Mouse (Mus musculus): ENCODE measurements around the gene Snapc5.

Gene Snapc5

GRCm38 (mm10) chr9:64202331-64202730 is 23.3 kb downstream of the Snapc5 start:
- no peak for DNase-seq

GRCm38 (mm10) chr9:64202866-64203265 is 23.8 kb downstream of the Snapc5 start:
- DNase-seq, result no peak

- DNase-seq, result no peak
Measured at GRCm38 (mm10) chr9:64207509-64208084, 28.5 kb downstream of the Snapc5 start.

GRCm38 (mm10) chr9:64214452-64214851 is 35.4 kb downstream of the Snapc5 start:
- no peak for DNase-seq

- DNase-seq, result no peak
Measured at GRCm38 (mm10) chr9:64216090-64216489, 37.0 kb downstream of the Snapc5 start.

GRCm38 (mm10) chr9:64216641-64217040 is 37.6 kb downstream of the Snapc5 start:
- DNase-seq, result no peak

GRCm38 (mm10) chr9:64217887-64218286 is 38.8 kb downstream of the Snapc5 start:
- DNase-seq, result no peak

- DNase-seq, result no peak
Measured at GRCm38 (mm10) chr9:64219305-64219704, 40.2 kb downstream of the Snapc5 start.

GRCm38 (mm10) chr9:64219772-64220420 is 40.8 kb downstream of the Snapc5 start:
- DNase-seq, result no peak

- no peak for DNase-seq
Measured at GRCm38 (mm10) chr9:64220603-64221002, 41.5 kb downstream of the Snapc5 start.

GRCm38 (mm10) chr9:64221480-64221879 is 42.4 kb downstream of the Snapc5 start:
- DNase-seq, result no peak

GRCm38 (mm10) chr9:64222098-64222497 is 43.0 kb downstream of the Snapc5 start:
- DNase-seq, result no peak

- DNase-seq, result no peak
Measured at GRCm38 (mm10) chr9:64225805-64226204, 46.7 kb downstream of the Snapc5 start.

GRCm38 (mm10) chr9:64227736-64228135 is 48.7 kb downstream of the Snapc5 start:
- DNase-seq, result no peak

GRCm38 (mm10) chr9:64228972-64229371 is 49.9 kb downstream of the Snapc5 start:
- DNase-seq, result no peak

- no peak for DNase-seq
Measured at GRCm38 (mm10) chr9:64231171-64231570, 52.1 kb downstream of the Snapc5 start.

- no peak for DNase-seq
Measured at GRCm38 (mm10) chr9:64231674-64232073, 52.6 kb downstream of the Snapc5 start.

- no peak for DNase-seq
Measured at GRCm38 (mm10) chr9:64232257-64232957, 53.3 kb downstream of the Snapc5 start.

All from cerebellum, postnatal 14 days (tissue).